Mouse (Mus musculus): ENCODE results near the gene Specc1l. TPM values are rescaled to one million over a fixed set of nuclear protein-coding genes. Genes with fewer than 3 reads are reported as not detected.
"Not testable (repeated sequence)": the region's sequence is repeated elsewhere in the genome, so short reads cannot be mapped to it uniquely, and the experiment has no call there.

Gene Specc1l
- polyA plus RNA-seq, 1 experiment from 2014 or later, result 17.0 TPM

GRCm38 (mm10) chr10:75350564-75350963 lies 138.7 kb downstream of the Specc1l start:
- no peak for DNase-seq (ENCODE audit: low spot score)

DNA sequence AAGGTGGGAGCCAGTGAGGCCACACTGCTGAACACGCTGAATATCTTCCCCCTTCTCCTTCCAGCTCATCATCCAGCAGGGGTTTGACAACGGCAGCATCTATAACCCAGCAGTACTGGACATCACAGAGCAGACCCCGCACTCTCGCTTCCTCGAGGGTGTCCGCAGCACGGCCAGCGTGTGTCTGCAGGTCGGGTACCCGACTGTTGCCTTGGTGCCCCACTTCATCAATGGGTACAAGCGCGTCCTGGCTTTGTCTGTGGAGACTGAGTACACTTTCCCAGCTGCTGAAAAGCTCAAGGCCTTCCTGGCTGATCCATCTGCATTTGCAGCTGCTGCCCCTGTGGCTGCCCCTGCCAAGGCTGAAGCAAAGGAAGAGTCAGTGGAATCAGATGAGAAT lies 140.7 kb downstream of the Specc1l start:
- no peak for DNase-seq (ENCODE audit: low spot score)

GRCm38 (mm10) chr10:75353838-75354241 lies 142.0 kb downstream of the Specc1l start:
- DNase-seq (ENCODE audit: low spot score), result not testable (repeated sequence)

GRCm38 (mm10) chr10:75355341-75355740 lies 143.5 kb downstream of the Specc1l start:
- no peak for DNase-seq (ENCODE audit: low spot score)

Other genes with a start within 250 kb of the Specc1l start
- 0.06 and 0.30 TPM in 2 replicates for gene Gnaz, start 244.9 kb upstream of the Specc1l start, polyA plus RNA-seq (2015; fragmentation: Nextera tagmentation; extraction: Ambion mirVana)
- gene Rsph14, start 179.5 kb upstream of the Specc1l start, polyA plus RNA-seq (2015; fragmentation: Nextera tagmentation; extraction: Ambion mirVana), result 0.39 and 0.55 TPM in 2 replicates
- 0.77 and 1.2 TPM in 2 replicates for gene Rab36, start 175.0 kb upstream of the Specc1l start, polyA plus RNA-seq (2015; fragmentation: Nextera tagmentation; extraction: Ambion mirVana)
- 4.0 and 5.6 TPM in 2 replicates for gene Bcr, start 151.5 kb upstream of the Specc1l start, polyA plus RNA-seq (2015; fragmentation: Nextera tagmentation; extraction: Ambion mirVana)
- gene Adora2a, start 104.8 kb downstream of the Specc1l start, polyA plus RNA-seq (2015; fragmentation: Nextera tagmentation; extraction: Ambion mirVana), result 6.9 and 7.3 TPM in 2 replicates
- gene Upb1, start 189.0 kb downstream of the Specc1l start, polyA plus RNA-seq (2015; fragmentation: Nextera tagmentation; extraction: Ambion mirVana), result 0.42 and 0.55 TPM in 2 replicates